Mouse (Mus musculus): ENCODE measurements around the gene Mapk12. TPM values are rescaled to one million over a fixed set of nuclear protein-coding genes. Genes with fewer than 3 reads are reported as not detected.

The Mapk12 gene
- total and polyA plus RNA-seq, 3 experiments: 0.21 TPM; not detected in 2

- no peak for DNase-seq (ENCODE audit: extremely low read depth)
- dilution Hi-C loops (cut with MboI; ENCODE audit: extremely low pct_ligation_motif_present, extremely low pct_unique_long_range_greater_than_20kb, low sequenced_read_pairs) (no loop called here), in situ Hi-C loops (cut with MboI; ENCODE audit: low pct_ligation_motif_present, low pct_unique_long_range_greater_than_20kb, low sequenced_read_pairs) (no loop called here)
- TF ChIP-seq MEF2A (IDR thresholded peaks at IDR 0.05; ENCODE audit: borderline replicate concordance, low read depth, low read length): no peak
- no peak for TF ChIP-seq JUND (conservative IDR thresholded peaks at IDR 0.05; ENCODE audit: low read depth, low read length)
- no peak for TF ChIP-seq CHD2 (IDR thresholded peaks at IDR 0.05; ENCODE audit: low read length)
- TF ChIP-seq MAX (IDR thresholded peaks at IDR 0.05; ENCODE audit: low read length): no peak
- TF ChIP-seq SMC3 (IDR thresholded peaks at IDR 0.05; ENCODE audit: low read depth, low read length): no peak
- no peak for TF ChIP-seq ZC3H11A (IDR thresholded peaks at IDR 0.05; ENCODE audit: low read depth, low read length)
- TF ChIP-seq MXI1 (IDR thresholded peaks at IDR 0.05; ENCODE audit: low read depth, low read length): no peak
- TF ChIP-seq GABPA (IDR thresholded peaks at IDR 0.05; ENCODE audit: insufficient replicate concordance, low read depth, low read length): no peak
- no peak overlapping the region for H3K9ac ChIP-seq (ENCODE audit: insufficient read depth, low read depth)
- peaks cover 34% of the 10 kb centered on the region for H3K27me3 ChIP-seq (replicated peaks)
- H3K36me3 ChIP-seq (replicated peaks in 1 of 2; ENCODE audit: control insufficient read depth in 1 of 2, insufficient read depth in 1 of 2, low read length in 1 of 2): peaks cover 7 to 27% of the 10 kb centered on the region in 2 experiments
- H3K79me2 ChIP-seq (replicated peaks; ENCODE audit: control insufficient read depth, extremely low read depth, insufficient read depth, poor library complexity, severe bottlenecking): no peaks in the 10 kb centered on the region
- no peaks in the 10 kb centered on the region for H3K9me3 ChIP-seq (replicated peaks; ENCODE audit: low read length)
- H3K4me2 ChIP-seq (ENCODE audit: insufficient read depth, low read depth, poor library complexity, severe bottlenecking): no peak overlapping the region
- H3K4me1 ChIP-seq (ENCODE audit: control insufficient read depth in 1 of 2, insufficient read depth in 2 of 2): peaks cover 10 to 27% of the 10 kb centered on the region in 2 experiments
- H3K4me3 ChIP-seq (replicated peaks in 1 of 3; ENCODE audit: low read depth in 2 of 3, low read length in 2 of 3, poor library complexity in 1 of 3): no peak overlapping the region
- no peak overlapping the region for H3K27ac ChIP-seq (ENCODE audit: insufficient read depth, low read depth)
These were observed 4.5 kb upstream of the Mapk12 start for GRCm38 (mm10) chr15:89144965-89145364.

DNA sequence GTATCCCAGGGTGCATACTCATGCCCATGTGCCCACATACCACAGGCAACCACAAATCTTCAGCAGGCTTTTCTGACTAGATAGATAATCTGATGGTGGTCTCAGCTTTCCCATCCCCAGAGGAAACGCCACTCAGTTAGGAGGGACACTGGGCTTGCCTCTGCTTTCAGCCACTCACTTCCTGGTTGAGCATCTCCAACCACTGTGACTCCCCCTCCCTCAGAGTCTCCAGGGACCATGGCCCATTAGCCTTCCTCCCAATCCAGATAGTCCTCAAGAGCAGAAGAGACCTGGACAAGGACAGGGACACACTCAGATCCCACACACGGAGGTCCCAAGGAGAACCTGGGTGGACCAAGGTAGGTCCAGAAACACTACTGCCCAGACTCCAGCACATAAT is 2.6 kb upstream of the Mapk12 start:
- H3K9ac ChIP-seq (ENCODE audit: insufficient read depth, low read depth): no peak overlapping the region
- no peak for TF ChIP-seq SMC3 (IDR thresholded peaks at IDR 0.05; ENCODE audit: low read depth, low read length)
- TF ChIP-seq MEF2A (IDR thresholded peaks at IDR 0.05; ENCODE audit: borderline replicate concordance, low read depth, low read length): no peak
- TF ChIP-seq CHD1 (IDR thresholded peaks at IDR 0.05; ENCODE audit: low read depth, low read length): no peak
- TF ChIP-seq MAFK (IDR thresholded peaks at IDR 0.05; ENCODE audit: insufficient replicate concordance, low read length): no peak
- no peak for TF ChIP-seq POLR2AphosphoS2 (IDR thresholded peaks at IDR 0.05; ENCODE audit: low read depth, low read length)
- no peak for TF ChIP-seq HCFC1 (IDR thresholded peaks at IDR 0.05; ENCODE audit: low read depth, low read length)
- no peak for TF ChIP-seq E2F4 (IDR thresholded peaks at IDR 0.05; ENCODE audit: insufficient replicate concordance, low read depth, low read length)
- TF ChIP-seq USF1 (IDR thresholded peaks at IDR 0.05; ENCODE audit: low read depth, low read length): no peak
- H3K4me2 ChIP-seq (ENCODE audit: insufficient read depth, low read depth, poor library complexity, severe bottlenecking): no peak overlapping the region
- no peak overlapping the region for H3K4me3 ChIP-seq (replicated peaks in 1 of 3; ENCODE audit: low read depth in 2 of 3, low read length in 2 of 3, poor library complexity in 1 of 3)
- no peaks in the 10 kb centered on the region for H3K79me2 ChIP-seq (replicated peaks; ENCODE audit: control insufficient read depth, extremely low read depth, insufficient read depth, poor library complexity, severe bottlenecking)
- no peak overlapping the region for H3K27ac ChIP-seq (ENCODE audit: insufficient read depth, low read depth)
- H3K27me3 ChIP-seq (replicated peaks): peaks cover 39% of the 10 kb centered on the region
- no peak for DNase-seq (ENCODE audit: extremely low read depth)
- H3K36me3 ChIP-seq (replicated peaks in 1 of 2; ENCODE audit: control insufficient read depth in 1 of 2, insufficient read depth in 1 of 2, low read length in 1 of 2): peaks cover 7 to 27% of the 10 kb centered on the region in 2 experiments
- in situ Hi-C loops (cut with MboI; ENCODE audit: low pct_ligation_motif_present, low pct_unique_long_range_greater_than_20kb, low sequenced_read_pairs) (no loop called here), dilution Hi-C loops (cut with MboI; ENCODE audit: extremely low pct_ligation_motif_present, extremely low pct_unique_long_range_greater_than_20kb, low sequenced_read_pairs) (no loop called here)
- H3K4me1 ChIP-seq (ENCODE audit: control insufficient read depth in 1 of 2, insufficient read depth in 2 of 2): peaks cover 4 to 15% of the 10 kb centered on the region in 2 experiments
- H3K9me3 ChIP-seq (replicated peaks; ENCODE audit: low read length): no peaks in the 10 kb centered on the region

All from CH12.LX (cell line).